Mouse (Mus musculus): ENCODE data around the gene Ppp1r14c. TPM values are rescaled to one million over a fixed set of nuclear protein-coding genes. Genes with fewer than 3 reads are reported as not detected.

Gene Ppp1r14c
- total RNA-seq (2021), result 20.4 and 28.9 TPM in 2 replicates
- long read RNA-seq, transcript Ppp1r14c-201 (4 exons, 2,617 nt), result major isoform, 36 of 41 reads
- long read RNA-seq, partial matches to known transcripts, result 0 of 41 reads
- long read RNA-seq, other reads (novel, unspliced or antisense), result 3 of 41 reads

DNA sequence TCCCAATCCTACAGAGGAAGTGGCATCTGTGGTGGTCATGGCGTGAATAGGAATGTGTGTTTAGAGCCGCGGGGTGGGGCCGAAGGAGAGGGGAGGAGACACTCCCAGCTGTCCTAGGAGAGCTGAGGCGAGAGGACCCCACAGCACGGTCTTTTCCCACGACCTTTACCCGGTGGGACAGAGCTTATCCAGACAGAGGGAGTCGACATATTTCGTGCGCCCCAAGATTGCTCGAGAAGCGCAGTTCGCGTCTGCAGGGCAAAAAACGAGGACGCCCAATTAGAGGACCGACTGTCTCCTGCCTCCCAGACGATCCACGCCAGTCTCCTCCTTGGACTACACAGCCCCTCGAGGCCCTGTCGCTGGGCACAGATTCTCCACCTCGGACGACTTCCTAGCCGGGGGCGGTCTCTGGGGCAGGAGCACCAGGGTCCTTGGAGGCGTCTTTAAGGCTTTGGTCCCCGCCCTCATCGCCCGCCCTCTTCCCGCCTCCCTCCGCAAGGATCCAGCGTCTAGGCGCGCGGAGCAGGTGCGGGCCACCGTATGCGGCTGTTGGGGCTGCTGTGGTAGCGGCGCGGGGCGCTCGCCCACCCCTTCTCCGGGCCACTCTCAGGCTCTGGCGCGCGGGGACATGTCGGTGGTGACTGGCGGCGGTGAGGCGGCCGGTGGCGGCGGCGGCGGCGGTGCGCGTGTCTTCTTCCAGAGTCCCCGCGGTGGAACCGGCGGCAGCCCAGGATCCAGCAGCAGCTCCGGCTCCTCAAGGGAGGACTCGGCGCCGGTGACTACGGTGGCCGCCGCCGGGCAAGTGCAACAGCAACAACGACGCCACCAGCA is at the start of gene Ppp1r14c:
Gene Ppp1r14c, plus strand, starts transcription at position 22 of the 834 bp plus-strand sequence.
- DNase-seq, result peak; percentile 72

DNA sequence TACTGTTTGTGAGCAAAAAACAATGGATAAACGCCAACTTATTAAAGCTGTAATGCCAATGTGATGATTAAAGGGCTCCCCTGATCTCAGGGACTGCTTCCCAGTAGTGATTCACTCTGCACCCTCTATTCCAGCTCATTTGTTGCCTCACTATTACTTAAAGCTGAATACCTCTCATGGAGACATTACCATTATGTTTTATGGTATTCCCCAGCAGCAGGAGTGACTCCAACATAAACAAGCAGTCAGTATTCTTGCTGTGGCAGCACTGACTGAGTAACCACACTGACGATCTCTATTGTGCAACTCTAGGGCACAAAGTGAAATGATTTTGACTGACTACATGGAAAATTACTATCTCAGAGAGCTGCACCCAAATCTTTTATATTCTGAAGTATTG is 44.5 kb upstream of the Ppp1r14c start:
- DNase-seq, result no peak

DNA sequence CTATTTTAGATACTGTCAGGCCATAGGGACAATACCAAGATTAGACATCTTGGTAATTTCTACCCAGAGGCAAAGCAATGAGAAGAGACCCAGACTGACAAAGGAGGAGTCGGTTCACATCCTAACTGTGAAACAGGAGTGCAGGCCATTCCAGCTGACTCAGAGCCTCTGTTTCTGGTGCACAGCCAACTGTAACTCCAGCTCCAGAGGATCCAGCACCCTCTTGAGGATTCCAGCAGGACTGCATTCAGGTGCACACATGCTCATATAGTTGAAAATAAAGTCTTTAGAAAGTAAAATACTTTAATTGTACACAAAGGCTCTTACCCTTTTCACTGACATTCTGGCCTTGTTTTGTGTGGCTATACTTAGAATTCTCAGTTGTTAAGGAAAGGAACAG is 40.4 kb upstream of the Ppp1r14c start:
- peak; percentile 58 for DNase-seq

DNA sequence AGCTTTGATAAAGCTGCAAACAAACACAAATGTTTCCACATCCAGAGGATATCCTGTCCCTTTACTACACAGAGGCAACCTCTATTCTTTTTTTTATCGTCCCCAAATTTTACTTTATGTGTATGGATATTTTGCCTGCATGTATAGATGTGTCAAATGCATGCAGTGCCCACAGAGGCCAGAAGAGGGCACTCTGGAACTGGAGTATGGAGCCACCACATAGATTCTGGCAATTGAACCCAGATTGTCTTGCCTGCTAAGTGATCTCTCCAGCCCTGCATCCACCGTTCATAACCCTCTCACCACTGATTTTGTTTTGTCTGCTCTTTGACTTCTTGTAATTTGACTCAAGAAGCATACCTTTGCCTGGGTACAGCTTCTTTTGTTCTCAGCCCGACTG is 33.0 kb upstream of the Ppp1r14c start:
- DNase-seq, result peak; percentile 76

DNA sequence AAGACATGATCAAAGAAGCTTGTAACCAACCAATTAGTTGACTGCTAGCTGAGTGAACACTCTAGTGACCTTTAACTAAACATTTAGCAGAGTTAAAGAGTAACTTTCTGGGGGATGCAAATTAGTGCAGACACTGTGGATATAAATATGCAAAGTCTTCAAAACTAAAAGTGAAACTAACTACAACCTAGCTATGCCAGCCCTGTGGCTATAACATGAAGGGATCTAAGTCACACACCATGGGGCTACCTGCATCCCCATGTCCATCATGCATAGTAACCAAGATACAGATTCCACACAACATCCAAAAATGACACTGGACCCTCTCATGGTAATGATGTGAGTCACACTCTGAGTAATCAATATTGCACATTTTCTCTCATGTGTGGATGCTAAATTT is 31.3 kb upstream of the Ppp1r14c start:
- no peak for DNase-seq

DNA sequence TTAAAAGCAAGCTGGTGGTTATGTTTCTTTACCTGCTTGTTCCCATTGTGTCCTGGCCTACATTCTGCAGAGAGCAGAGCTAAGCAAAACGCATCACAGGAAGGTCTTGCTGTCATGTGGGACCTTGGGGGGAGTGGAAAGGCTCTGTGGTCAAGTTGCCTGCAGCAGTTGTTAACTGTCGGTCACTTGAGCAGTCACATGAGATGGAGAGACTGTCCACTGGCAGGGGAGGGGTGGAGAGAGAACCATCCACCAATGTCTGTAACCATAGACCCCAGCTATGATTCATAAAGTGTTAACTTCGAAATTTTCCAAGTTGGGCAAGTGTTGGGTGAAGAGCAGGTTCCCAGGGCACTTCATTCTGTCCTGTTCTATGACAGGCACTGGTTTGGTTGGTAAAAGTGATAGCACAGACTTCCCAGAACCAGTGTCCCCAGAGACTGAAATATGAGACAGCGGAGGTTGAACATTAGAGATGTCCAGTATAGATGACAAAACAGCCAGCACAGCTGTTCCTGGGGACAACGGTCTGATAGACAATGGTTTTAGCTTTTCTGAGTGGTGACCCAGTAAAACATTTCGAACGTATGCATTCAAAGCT is 29.0 kb upstream of the Ppp1r14c start:
- no peak for DNase-seq

DNA sequence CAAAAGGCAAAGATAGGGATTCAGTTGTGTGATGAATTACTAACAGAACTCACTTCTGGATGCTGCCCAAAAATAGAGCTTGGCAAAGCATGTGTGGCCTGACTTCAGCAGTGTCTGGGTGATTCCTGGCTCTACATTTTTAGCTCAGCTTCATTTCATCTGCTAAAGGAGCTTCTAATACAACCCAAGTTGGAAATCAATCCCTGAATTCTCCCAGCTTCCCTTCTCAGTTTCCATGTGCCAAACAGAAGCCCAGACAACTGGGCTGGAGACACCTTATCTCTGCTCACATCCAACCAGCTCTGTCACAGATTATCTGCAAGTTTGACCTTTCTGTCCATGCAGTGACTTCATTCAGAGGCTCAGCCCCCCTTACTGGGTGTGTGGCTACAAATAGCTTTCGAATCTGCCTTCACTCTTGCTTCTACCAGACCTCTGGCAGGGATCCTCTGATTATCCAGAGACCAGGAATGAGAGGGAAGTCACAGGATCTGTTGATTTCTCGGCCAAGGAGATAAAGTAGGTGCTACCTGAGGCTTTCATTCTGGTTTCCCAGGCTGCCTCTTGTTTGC is 28.4 kb upstream of the Ppp1r14c start:
- peak; percentile 4 for DNase-seq

DNA sequence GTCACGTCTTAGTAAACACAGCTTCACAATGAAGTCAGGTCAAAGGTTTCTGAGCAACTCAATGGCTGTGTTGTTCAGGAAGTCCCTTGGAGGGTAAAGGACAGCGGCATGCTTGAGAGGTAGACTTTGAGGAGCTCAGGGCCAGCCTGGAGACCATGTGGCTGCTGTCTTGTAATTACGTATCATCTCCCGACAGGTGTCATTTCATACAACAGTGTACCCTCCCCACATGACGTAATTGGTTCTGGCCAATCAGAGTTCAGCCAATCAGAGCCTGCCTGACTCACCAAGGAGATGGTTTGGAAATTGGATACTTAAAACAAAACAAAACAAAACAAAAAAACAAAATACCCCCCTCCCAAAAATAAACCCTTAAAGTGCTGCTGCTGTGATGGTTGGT is 20.2 kb upstream of the Ppp1r14c start:
- no peak for DNase-seq

DNA sequence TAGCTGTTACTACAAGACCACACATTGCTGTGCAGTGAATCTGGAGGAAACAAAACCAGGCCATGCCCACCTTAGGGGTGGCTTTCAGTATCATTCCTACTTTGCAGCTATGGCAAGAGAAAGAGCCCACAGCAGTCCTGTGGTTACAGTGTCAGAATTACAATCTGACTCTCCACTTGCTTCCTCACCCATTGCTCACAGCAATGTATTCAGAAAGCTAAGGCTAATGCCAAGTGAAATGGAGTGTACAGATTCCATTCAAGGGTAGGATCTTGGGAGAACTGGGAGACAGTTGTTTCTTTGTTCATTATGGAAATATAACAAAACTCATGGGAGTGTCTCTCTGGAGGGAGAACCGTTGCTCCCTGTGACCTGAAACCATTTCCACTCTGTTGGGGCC is 6.3 kb upstream of the Ppp1r14c start:
- no peak for DNase-seq

DNA sequence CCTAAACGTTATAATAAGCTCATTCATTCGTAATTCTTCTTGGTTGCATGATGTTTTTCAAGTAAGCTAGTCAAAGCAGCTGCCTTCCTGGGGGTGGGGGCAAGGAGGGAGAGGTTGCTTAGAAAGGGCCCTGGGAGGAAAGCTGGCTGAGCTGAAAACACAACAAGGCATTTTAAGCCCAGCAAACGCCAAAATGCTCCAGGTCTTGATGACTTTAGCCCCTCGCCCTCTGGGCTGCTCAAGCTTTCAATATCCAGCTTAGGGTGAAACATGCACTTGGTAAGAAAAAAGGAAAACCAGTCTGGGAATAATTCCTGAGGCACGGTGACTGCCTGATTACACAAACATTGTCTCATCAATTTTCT is 204 bp upstream of the Ppp1r14c start:
- DNase-seq, result no peak

DNA sequence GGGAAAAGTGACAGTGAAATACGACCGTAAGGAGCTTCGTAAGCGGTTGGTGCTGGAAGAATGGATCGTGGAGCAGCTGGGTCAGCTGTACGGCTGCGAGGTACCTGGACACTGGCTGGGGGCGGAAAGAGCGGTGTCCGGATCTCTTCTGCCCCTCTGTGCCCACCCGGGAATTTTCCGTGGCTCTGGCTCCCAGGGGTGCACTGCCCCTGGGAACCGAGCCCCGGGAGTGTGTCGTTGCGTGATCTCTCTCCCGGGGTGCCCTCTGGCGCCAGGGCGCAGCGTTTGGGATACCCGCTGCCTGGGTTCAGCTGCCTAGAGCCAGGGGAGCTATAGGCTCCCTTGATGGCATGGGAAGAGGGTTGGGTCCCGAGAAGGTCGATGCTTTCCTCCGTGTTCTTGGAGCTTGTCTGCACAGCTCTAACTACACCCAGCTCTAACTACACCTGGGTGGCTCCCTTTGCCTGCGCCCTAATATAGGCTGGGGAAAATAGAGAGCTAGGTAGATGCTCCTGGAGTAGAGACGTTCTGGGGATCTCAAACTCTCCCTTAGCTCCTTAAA is 1.1 kb downstream of the Ppp1r14c start:
- DNase-seq, result peak; percentile 62

DNA sequence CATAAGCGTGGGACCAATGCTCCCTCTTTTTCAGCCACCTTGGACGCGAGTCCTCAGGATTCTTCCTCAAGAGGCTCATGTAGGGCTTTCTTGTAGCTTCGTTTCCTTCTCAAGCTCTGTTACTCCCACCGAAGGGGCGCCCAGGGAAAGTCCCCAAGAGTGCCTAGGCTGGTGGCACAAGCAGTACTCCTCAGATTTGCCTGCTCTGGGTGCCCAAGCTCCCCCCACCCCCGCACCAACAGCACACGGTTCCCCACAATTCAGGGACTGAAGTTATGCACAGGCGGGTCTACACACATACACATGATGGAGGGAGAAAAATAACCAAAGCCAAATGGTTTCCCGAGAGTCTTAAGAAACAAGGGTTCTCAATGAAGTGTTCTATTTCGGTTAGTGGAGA is 1.6 kb downstream of the Ppp1r14c start:
- DNase-seq, result peak; percentile 3

DNA sequence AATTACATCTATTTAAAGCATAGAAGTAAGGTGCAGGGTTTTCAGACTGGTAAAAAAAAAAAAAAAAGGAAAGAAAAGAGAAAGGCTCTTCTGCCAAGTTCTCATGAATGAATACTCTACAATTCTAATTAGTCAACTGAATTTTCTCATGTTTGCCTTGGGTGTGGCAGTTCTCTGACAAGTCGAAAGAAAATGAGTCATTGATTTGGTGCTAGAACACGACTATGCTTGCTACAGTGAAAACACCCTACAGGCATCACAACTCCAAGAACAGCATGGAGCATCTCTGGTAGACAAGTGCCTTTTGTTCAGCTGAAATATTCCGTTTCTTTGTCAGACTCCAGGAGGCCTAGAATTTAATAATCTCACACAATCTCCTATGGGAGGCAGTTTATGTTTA is 17.3 kb downstream of the Ppp1r14c start:
- DNase-seq, result no peak

DNA sequence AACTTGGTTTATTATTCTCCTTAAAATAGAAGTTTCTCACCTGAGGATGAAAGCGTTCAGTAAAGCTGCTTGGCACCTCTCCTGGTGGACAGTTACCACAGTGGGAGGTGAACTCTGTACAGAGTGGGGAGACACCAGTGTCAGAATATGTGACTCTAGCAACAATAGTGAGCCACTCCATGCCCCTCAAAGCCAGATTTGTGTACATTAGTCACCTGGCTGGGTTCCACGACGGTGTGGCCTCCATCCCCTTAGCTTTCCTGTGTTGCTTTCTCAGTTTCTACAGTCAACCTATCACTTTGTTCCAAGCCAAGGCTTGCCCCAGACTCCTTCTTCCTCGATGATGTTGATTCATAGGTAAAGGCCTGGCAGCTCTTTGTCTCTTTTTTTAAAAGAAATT is 26.4 kb downstream of the Ppp1r14c start:
- DNase-seq, result no peak

DNA sequence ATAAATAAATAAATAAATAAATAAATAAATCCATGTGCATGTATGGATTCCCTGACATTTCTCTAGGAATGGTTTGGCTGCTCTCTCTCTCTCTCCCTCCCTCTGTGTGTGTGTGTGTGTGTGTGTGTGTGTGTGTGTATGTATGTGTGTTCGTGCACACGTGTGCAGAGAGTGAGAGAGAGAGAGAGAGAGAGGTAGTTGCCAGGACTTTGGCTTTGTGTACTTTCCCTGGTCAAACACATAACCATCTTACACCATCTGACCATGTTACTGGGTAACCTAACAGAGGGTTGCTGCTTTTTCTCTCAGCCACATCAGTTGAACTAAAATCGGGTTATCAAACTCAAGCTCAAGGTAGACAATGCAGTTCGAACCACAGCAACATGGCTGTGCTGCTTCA is 27.7 kb downstream of the Ppp1r14c start:
- DNase-seq, result no peak

DNA sequence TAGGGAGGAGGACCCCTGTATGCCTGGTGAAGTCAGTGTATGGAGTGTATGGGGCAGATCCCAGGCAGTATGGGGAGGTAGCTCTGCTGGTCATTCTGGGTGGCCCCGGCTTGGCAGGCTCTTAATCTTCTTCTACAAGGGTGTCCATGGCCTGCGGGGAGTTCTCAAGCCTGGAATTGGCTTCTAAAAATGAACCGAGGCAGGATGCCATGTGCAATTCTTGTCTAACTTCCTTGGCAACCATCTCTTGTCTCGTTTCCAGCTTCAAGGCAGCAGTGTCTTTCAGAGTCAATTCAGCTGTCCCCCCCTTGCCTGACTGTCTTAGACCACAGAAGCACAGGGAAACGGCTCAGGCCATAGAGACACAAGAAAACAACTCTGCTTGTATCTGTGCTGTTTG is 28.3 kb downstream of the Ppp1r14c start:
- no peak for DNase-seq

DNA sequence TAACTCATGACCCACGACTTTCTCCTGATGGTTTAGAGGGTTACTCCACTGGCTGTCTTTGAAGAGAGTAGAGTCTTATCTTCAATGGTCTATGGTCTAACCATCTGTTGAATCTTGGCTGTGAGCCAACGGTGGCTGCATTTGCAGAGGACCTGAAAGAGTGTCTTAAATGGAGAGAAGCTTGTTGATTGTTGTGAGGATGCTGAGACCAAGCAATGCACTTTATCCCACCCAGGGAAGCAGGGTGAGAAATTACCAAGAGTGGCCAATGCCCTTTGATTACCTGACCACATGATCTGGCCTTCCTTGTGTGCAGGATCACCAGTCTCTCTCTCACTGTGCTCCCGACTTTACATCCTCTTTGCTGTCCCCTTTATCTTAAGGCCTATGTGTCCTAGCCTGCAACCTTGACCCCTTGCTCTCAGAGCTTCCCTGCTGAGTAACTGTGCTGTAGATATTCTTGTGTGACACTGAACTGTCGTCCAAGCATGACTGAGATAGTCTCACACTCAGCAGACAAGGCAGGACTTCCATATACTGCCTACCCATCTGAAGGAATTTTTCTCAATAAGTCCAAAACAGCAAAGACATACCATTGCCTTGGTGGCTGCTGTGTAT is 28.9 kb downstream of the Ppp1r14c start:
- no peak for DNase-seq

DNA sequence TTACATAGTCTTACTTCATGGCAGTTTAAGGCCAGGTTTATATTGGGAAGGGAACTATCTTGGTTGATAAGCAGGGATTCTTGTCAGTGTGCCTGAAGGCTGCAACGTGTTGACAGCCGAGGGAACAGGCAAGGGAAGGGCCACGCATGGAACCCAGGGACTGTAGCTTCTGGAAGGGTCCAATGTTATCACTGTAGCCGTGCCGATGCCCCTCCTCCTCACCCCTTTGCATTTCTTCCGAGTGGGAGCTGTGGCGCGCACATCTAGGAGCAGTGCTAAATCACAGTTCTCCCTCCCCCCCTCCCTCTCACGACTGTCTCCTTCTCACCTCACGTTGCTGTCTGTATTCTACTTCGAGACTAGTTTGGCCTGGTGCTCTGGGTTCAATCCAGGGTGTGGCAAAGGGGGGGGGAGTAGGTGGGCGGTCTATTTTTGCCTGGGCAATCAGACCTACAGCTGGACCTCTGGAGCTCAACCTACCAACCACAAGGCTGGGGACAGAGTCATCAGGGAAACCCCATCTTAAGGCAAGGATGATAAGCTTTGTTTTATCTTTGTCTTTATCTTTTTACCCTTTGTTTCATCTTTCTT is 29.6 kb downstream of the Ppp1r14c start:
- DNase-seq, result no peak

DNA sequence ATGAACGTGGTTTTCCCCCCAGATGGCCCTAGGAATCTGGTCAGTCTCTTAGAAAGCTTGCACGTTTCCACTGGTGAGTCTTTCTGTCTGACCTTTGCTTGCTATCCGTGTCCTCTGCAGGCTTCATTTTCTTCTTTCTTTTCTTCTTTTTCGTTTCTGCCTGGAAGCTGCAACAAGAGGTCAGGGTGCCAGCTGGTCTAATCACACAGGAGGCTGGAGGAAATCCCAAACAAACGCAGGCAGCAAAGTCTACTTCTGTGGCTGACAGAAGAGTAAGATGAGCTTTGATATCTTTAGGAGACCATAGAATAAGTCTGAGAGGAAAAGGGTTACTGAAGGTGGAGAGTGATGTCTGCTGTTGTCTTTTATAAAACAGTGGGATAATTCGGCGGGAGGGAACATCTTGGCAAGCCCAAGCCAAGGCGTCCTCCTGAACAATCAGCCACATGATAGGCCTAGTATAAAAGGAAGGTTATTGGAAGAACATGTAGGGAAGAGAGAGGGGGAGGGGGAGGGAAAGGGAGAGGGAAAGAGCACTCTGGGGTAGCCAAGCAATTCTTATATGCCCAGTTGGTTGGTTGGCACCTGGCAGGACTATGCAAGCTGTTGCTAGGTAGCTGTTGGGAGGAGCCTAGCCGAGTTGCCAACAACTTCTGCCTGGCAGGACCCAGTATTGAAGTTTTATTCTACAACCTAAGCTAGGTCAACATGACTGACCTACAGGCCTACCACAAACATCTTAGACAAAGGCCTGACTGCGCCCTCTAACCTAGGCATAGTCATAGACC is 30.3 kb downstream of the Ppp1r14c start:
- DNase-seq, result no peak

DNA sequence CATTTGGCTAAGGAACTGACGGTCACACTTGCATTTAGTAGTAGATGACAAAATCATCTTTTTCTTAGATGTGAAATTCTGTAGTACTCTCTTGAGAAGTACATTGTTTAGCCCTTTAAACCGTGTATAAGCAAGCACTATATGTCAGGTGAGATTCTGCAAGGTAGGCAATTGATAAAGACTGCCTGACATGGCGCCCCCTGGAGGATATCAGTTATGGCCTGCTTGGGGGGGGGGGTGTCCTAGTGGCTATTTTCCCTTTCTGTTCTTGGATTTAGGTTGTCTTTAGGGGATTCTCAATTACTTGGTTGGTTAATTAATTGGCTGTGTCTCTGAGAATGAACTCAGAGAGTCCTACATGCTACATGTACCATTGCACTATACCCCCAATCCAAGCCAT is 31.5 kb downstream of the Ppp1r14c start:
- no peak for DNase-seq

DNA sequence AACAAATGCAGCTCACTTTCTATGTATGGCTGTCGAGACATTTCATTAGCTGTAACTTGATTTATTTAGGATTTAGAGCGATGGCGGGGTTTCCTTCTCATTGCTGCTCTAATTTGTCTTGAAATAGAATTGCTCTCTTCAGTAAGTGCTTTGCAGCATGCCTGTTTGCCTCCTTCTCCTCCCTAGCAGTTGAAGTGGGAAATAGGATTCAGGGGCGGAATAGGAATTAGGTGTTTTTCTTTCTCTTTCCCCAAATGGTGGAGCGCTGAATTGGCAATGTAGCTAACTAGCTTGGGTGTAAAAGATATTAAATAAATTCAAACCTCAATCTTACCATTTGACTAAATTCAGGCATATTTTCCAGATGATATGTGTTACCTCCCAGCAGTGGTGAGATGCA is 32.2 kb downstream of the Ppp1r14c start:
- no peak for DNase-seq

DNA sequence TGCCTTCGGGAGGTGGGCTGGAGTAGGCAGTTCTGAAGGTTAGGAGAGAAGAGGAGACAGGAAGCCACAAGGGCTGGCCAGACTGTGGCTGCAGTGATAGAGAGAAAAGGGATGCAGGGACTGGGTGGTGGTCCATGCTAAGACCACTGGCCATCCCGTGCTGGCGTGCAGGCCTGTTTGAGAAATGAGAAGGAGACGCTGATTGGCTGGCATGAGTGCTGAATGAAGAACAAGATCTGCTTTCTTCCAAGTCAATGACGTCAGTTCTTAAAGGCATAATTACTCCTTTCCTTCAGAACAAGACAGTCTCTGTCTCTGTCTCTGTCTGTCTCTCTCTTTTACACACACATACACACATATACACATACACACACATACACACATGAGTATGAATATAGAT is 36.4 kb downstream of the Ppp1r14c start:
- no peak for DNase-seq

All from adrenal gland, postnatal 25 days (tissue).